Mouse (Mus musculus): ENCODE results near the gene Dxo.

The Dxo gene

DNA sequence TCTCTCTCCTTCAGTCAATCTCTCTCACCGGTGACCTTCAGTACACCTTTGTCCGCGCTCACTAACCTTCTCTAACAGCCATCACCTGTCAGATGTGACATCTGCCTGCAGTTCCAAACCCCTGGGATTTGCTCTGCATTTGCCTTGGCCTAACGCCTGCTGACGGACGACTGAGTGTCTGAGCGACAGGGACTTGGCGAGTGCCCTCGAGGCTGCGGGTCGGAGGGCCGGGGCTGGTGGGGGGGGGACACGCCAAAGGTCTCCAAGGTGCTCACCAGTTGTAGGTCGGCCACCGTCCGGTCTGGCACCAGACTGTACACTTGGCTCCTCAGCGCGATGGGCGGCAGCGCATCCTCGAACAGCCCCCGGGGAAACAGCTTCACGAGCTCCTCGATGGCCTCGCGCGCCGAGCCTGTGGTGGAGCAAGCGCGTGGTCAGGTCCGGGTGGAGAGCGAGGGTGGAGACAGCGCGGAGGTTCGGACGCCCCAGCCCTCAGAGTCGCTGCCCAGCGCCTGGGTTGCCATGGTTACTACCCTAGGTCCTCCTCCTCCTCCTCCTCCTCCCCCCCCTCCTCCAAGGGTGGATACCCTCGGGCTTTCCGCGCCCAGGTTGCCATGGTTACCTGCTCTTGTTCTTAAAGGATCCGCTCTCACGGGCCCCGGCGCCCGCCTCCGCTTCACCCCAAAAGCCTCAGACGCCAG, 514 bp upstream of the Dxo start:
- DNase-seq: no peak

DNA sequence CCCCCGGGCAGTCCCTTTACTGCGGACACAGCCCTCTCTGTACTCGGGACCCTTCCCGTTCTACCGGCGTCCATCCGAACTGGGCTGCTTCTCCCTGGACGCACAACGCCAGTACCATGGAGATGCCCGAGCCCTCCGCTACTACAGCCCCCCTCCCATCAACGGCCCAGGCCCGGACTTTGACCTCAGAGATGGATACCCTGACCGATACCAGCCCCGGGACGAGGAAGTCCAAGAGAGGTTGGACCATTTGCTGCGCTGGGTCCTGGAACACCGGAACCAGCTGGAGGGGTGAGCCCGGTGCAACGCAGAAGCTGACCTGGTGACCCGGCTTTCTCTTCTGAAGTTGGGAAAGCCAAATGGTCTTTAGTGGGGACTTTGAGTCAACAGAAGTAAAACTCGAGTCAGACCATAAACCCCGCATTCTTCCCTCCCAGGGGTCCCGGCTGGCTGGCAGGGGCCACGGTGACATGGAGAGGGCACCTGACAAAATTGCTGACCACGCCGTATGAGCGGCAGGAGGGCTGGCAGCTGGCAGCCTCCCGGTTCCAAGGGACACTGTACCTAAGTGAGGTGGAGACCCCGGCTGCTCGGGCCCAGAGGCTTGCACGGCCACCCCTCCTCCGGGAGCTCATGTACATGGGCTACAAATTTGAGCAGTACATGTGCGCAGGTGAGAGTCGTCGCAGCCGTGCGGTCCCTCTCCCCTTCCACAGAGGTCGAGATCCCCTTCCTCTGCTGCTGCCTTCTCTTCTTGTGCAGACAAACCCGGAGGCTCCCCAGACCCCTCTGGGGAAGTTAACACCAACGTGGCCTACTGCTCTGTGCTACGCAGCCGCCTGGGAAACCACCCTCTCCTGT, 875 bp downstream of the Dxo start:
- peak in 1 of 2 experiments; percentile 33 for DNase-seq

- DNase-seq: no peak
Observed at GRCm38 (mm10) chr17:34838785-34839184, 2.0 kb downstream of the Dxo start.

- no peak for DNase-seq
Observed at GRCm38 (mm10) chr17:34840736-34841307, 4.0 kb downstream of the Dxo start.

DNA sequence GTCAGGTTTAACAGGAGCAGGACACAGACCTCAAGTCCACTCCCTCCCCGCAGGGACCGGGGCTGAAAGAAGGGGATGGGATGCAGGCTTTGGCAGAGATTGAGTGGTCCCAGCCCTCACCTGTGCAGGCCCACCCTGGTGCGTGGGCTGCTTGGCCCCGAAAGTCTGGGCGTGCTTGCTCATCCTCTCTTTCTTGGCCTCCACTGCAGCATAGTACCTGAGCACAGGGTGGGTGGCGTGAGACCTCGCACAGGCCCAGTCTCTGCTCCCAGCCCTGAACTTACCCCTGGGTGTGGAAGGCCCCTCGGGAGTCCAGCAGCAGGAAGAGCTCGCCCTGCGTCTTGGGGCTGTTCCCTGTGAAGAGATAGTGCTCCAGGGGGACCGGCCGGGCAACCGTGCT, 8.1 kb downstream of the Dxo start:
- DNase-seq: no peak

GRCm38 (mm10) chr17:34847192-34847591, 10.4 kb downstream of the Dxo start:
- no peak for DNase-seq

GRCm38 (mm10) chr17:34847615-34848014, 10.8 kb downstream of the Dxo start:
- no peak for DNase-seq

DNA sequence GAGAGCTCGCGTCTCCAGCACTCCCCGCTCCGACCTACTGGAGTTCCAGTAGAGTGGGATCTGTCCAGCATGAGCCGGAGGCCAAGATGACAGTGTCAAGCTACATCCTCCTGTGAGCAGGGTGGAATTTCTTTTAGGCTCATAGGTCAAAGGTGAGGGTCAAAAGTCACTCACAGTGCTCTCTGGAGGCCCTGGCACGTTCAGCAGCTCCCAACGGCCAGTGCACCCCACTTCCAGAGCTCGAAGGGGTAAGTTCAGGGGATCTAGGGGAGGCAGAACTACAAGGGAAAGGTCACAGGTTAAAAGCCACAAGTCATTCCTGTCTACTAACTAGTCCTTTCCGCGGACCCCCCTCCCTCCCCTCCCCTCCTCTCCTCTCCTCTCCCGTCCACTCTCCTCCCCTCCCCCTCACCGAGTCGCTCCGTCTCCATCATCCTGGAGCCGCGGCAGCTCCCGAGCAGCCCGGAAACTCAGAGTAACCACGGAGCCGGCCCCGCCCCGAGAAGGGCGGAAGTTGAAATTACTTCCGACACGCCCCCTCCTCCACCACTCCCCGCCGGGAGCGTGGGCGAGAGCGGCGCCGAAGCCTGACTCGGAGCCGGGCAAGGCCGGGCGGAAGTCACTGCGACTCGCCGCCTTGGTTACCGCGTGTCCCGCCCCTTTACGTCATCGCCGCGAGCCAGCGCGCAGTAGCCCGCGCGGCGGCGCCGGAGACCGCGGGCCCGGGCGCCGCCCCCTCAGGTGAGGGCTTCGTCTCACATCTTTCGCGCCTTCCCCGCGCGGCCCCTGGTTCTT, 13.1 kb downstream of the Dxo start, which contains the start of the genes Skiv2l and Nelfe:
Skiv2l (minus strand) TSS at position 489 of the 795 bp plus-strand sequence.
Nelfe (plus strand) TSS at position 670 of the 795 bp plus-strand sequence.
- DNase-seq: peak; percentile 97

DNA sequence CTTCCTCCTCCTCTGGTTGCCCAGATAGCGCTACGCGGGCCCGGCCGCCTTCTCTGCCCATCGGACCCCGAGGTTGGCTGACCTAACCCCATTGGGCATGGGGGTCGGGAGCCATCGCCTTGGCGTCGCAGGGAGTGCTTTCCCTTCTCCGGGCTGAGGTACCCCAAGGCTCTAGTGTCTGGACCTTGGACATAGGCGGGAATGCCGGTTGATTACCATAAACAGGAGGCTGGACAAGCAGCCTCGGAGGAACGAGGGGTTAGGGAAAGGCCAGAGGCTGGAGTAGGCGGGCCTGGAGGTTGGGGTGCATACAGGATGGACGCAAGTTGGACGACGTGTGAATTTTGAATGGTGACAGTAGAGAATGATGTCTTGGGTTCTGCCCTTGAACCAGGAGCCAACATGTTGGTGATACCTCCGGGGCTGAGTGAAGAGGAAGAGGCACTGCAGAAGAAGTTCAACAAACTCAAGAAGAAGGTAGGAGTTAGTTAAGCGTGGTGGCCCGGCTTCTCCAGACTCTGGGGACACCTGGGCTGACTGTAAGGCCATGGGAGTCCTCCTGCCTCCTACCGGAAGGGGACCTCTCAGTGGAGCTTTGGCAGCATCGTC, 13.8 kb downstream of the Dxo start:
- no peak for DNase-seq

DNA sequence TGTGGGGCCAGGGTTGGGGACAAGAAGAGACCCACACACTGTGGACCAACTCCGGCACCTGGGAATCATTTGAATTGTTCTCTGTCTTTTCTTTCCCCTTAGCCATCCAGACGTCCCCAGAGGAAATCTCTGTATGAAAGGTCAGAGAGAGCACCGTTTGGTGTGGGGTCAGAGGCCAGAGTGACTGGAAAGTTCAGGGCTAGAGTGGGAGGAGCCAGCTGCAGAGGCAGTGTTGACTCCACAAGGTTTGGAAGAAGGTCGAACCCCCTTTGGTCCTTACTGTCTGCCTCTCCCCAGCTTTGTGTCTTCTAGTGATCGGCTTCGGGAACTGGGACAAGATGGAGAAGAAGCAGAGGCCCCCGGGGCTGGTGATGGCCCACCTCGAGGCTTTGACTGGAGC, 16.7 kb downstream of the Dxo start:
- DNase-seq: no peak

GRCm38 (mm10) chr17:34854761-34855160, 17.9 kb downstream of the Dxo start:
- no peak for DNase-seq

- DNase-seq: no peak
Observed at GRCm38 (mm10) chr17:34855825-34856224, 19.0 kb downstream of the Dxo start.

DNA sequence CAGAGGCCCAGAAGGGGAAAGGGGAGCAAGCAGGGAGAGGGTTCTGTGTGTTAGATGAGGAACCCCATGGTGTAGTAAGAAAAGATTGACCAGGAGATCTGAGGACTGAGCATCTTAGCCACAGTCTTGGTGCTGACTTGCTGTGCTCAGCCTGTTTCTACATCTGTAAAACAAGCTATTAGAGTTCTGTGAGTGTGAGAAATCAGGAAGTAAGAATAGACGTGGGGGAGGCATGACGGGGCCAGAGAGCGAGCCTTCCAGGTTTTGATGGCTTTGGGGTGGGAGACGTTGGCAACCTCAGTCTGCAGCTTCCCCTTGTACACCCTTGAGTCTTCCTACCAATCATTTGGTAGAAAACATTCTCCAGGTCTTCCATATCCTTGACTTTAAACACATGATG, 21.9 kb downstream of the Dxo start:
- peak in 1 of 2 experiments; percentile 1 for DNase-seq

- no peak for DNase-seq
Observed at GRCm38 (mm10) chr17:34860514-34860913, 23.7 kb downstream of the Dxo start.

DNA sequence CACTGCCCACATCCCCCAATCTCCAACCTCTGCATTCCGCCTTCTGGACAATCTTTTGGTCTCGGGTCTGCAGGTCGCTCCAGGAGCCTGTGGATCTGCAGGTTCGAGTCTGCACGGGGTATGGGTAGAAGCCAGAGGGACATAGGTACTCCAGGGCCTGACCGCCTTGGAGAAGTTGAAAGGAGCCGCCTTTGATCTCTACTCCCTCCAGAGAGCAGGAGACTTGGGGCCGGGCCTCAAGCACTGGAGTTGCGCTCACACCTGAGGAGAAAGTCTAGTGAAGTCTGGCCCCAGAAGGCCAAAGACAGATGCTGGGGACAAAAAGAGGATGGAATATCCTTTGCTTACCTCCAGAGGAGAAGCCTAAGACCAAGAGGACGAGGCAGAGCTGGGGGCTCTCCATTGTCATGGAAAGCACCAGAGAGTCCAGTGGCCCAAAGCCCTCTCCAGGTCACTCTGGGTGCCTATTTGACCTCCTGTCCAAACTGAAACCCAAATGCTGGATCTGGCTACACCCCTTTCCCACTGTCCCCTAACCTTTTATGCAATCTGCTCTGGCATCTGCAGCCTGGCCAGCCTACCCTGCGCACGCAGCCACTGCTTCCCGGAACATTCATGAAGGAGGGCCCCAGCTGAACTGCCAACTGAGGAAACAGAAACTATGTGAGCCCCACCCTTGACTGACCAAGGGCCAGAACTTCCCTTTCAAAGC, 25.0 kb downstream of the Dxo start:
- DNase-seq: no peak

DNA sequence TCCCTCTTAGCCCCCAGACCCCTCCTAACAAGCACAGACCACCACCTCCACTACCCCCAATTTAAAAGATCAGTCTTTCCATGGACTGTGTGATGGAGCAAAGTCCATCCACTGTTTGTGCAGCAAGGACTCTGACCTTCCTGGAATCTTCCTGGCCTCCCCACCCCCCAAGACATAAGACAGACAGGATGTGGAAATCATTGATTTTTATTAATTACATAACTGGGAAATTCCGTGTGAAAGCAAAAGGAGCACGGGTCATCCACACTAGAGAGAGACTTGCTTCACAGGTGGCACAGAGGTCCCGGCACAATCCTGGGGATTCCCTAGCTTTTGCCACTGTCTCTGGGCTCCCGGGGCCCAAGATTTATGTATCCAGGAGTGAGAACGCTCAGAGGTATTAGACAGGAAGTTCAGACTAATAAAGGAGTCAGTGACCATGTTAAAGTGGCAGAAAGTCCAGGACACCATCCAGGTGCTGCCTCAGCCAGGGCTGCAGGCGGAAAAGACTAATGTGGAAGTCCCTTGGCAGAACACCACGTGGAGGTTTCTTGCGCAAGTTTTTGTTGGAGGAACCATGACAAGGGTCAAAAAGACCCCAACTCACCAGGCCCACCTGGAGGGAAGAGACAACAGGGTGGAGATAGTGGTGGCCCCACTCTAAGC, 25.7 kb downstream of the Dxo start, which contains the start of gene Cfb:
Cfb (minus strand) TSS at position 103 of the 666 bp plus-strand sequence.
- DNase-seq: no peak

- no peak for DNase-seq
Observed at GRCm38 (mm10) chr17:34865981-34866380, 29.2 kb downstream of the Dxo start.

DNA sequence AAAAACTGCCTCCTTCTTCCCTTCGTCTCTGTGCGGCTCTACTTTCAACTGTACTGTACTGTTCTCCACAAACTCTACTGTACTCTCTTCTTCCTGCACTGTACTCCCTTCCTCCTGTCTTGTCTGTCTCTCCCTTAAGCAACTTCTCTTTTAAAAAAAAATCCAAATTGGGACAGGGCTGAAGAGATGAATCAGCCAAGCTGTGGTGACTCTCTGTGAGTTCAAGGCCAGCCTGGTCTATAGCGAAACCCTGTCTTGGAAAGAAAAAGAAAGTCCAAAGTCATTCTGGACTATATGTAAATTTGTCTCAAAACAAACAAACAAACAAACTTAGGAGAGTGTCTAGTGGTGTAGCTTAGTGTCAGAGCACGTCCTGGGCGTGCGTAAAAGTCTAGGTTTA, 37.5 kb downstream of the Dxo start:
- no peak for DNase-seq

GRCm38 (mm10) chr17:34879336-34879879, 42.6 kb downstream of the Dxo start, which contains the start of gene Zbtb12:
TSS of gene Zbtb12 (plus strand) at chr17:34879483.
- DNase-seq: no peak

- DNase-seq: no peak
Observed at GRCm38 (mm10) chr17:34881166-34881565, 44.3 kb downstream of the Dxo start.
